Mouse (Mus musculus): Measurements from ENCODE around the gene Dlk1.

GRCm38 (mm10) chr12:109402943-109403342 lies 49.7 kb upstream of the Dlk1 start:
- TF ChIP-seq CTCF (IDR thresholded peaks at IDR 0.05; ENCODE audit: borderline replicate concordance, insufficient read depth, low read length) (no peak), POLR2A (IDR thresholded peaks at IDR 0.05; ENCODE audit: low read depth, low read length) (no peak)
